Mouse (Mus musculus) liver, embryonic 14.5 days (tissue): Measurements from ENCODE around the gene Tmem80. TPM values are rescaled to one million over a fixed set of nuclear protein-coding genes. Genes with fewer than 3 reads are reported as not detected.

ENCODE experiments used
- ATAC-seq: fragments of 200-750 bp; cut with Nextera tagmentation; 2 replicates; pipeline ENCODE4 v1.8.0; 2017; ENCODE audit warnings: moderate number of reproducible peaks, mild to moderate bottlenecking, moderate library complexity; ENCODE audit not compliant: insufficient read depth
- DNase-seq, 3 experiments: peaks; one replicate each; pipeline ENCODE4 v3.0.0-alpha.2; 2012 to 2013; ENCODE audit warnings: low read depth in 3 of 3, low spot score in 3 of 3
- H3K27ac ChIP-seq: fragments of 300-500 bp; sonication (generic); 2 replicates; pipeline ENCODE4 v1.5.1; 2014; ENCODE audit warnings: moderate library complexity, mild to moderate bottlenecking, control low read depth, inconsistent platforms
- H3K27me3 ChIP-seq: fragments of 300-500 bp; sonication (generic); 2 replicates; pipeline ENCODE4 v1.6.1; 2014; ENCODE audit warnings: mild to moderate bottlenecking, low read length, moderate library complexity; ENCODE audit not compliant: control insufficient read depth, insufficient read depth
- H3K36me3 ChIP-seq: fragments of 300-500 bp; sonication (generic); replicated peaks from 2 replicates; pipeline ENCODE4 v1.6.1; 2014; ENCODE audit warnings: low read depth; ENCODE audit not compliant: control insufficient read depth, insufficient read depth
- H3K4me1 ChIP-seq, 2 experiments: fragments of 200-500 bp in 1 of 2; fragments of 300-500 bp in 1 of 2; sonication (generic) in 1 of 2; replicated peaks; 2 replicates each; pipeline ENCODE4 v1.6.1; 2012 to 2014; ENCODE audit warnings: antibody characterized with exemption in 1 of 2, inconsistent platforms in 1 of 2, low read length in 1 of 2; ENCODE audit not compliant: control insufficient read depth in 2 of 2, insufficient read depth in 2 of 2
- H3K4me2 ChIP-seq: fragments of 300-500 bp; sonication (generic); 2 replicates; pipeline ENCODE4 v1.6.1; 2014; ENCODE audit warnings: low read depth, mild to moderate bottlenecking, control low read depth, moderate library complexity
- H3K4me3 ChIP-seq, 2 experiments: fragments of 200-500 bp in 1 of 2; fragments of 300-500 bp in 1 of 2; sonication (generic) in 1 of 2; 2 replicates each; pipeline ENCODE4 v1.5.1; 2012 to 2014; ENCODE audit warnings: low read depth in 2 of 2, low read length in 2 of 2, mild to moderate bottlenecking in 2 of 2, control low read depth in 1 of 2, inconsistent platforms in 1 of 2, moderate library complexity in 1 of 2; ENCODE audit not compliant: insufficient read depth in 1 of 2
- H3K9ac ChIP-seq: fragments of 300-500 bp; sonication (generic); replicated peaks from 2 replicates; pipeline ENCODE4 v1.6.1; 2014; ENCODE audit warnings: mild to moderate bottlenecking, control low read depth, moderate library complexity
- H3K9me3 ChIP-seq: fragments of 300-500 bp; sonication (generic); 2 replicates; pipeline ENCODE4 v1.6.1; 2016; ENCODE audit warnings: low read length, mixed read lengths; ENCODE audit not compliant: control insufficient read depth
- CTCF ChIP-seq: IDR thresholded peaks from 2 replicates; pipeline ENCODE4 v1.5.1; 2016; ENCODE audit warnings: antibody characterized with exemption, low read depth, control low read depth
- EP300 ChIP-seq: IDR thresholded peaks from 2 replicates; pipeline ENCODE4 v1.6.1; 2016; ENCODE audit warnings: antibody characterized with exemption, low read depth
- WGBS: fragments of 180-500 bp; shearing (Covaris S2); extraction: QIAGEN DNeasy Blood & Tissue Kit; methylation state at CpG from one replicate; pipeline ENCODE4 v1.1.7; 2014; ENCODE audit not compliant: insufficient replicate concordance; 5-methylcytosine and 5-hydroxymethylcytosine counted together
- polyA plus RNA-seq, 2 experiments: library from polyadenylated mRNA; depleted of rRNA in 1 of 2; stranded (reverse) in 1 of 2; unstranded in 1 of 2; fragments of >200 nt; fragmentation: Nextera tagmentation in 1 of 2; extraction: Ambion mirVana in 1 of 2; gene quantifications; 2 replicates each; pipeline versions ENCODE4 v1.2.1 to v1.2.3; 2012 to 2014

Tmem80 gene
- polyA plus RNA-seq, 2 experiments = 11.3 to 13.6 TPM

- ATAC-seq = no peak
- Histone ChIP-seq H3K9me3 (no peaks in the 10 kb centered on the region), H3K27me3 (peaks cover 3% of the 10 kb centered on the region), H3K4me3 (no peak overlapping the region), H3K9ac (no peak overlapping the region), H3K4me2 (no peak overlapping the region), H3K4me1 (no peaks in the 10 kb centered on the region; a peak in 1 of 4 replicates), H3K27ac (no peak overlapping the region), H3K36me3 (no peaks in the 10 kb centered on the region)
- 55% methylated on average over 14 of the region's 14 CpGs for WGBS
- no peak for DNase-seq
- no peak for TF ChIP-seq EP300
- TF ChIP-seq CTCF = no peak
Observed at GRCm38 (mm10) chr7:141356971-141357370, 29.4 kb downstream of the Tmem80 start.

DNA sequence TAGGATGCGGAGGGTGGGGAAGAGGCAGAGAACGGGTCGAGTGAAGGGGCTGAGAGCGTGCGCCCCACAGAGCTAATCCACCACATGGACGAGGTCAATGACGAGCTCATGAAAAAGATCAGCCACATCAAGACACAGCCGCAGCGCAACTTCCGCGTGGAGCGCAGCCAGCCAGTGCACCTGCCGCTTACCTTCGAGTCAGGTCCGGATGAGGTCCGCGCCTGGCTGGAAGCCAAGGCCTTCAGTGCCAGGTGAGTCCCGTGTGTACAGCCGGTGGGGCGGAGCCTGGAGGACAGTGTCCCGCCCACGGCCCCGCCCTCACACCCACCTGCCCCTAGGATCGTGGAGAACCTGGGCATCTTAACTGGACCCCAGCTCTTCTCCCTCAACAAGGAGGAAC lies 34.0 kb downstream of the Tmem80 start:
- DNase-seq (no peak), ATAC-seq (no peak)
- no peak for TF ChIP-seq CTCF
- no peak for TF ChIP-seq EP300
- 23% methylated on average over 24 of the region's 24 CpGs for WGBS
- no peaks in the 10 kb centered on the region for H3K9me3 ChIP-seq
- H3K27me3 ChIP-seq = peaks cover 3% of the 10 kb centered on the region
- H3K36me3 ChIP-seq = no peaks in the 10 kb centered on the region
- H3K9ac ChIP-seq = no peak overlapping the region
- H3K4me3 ChIP-seq = no peak overlapping the region
- no peak overlapping the region for H3K4me2 ChIP-seq
- H3K27ac ChIP-seq = no peak overlapping the region
- peaks cover 25% of the 10 kb centered on the region in 2 experiments for H3K4me1 ChIP-seq

DNA sequence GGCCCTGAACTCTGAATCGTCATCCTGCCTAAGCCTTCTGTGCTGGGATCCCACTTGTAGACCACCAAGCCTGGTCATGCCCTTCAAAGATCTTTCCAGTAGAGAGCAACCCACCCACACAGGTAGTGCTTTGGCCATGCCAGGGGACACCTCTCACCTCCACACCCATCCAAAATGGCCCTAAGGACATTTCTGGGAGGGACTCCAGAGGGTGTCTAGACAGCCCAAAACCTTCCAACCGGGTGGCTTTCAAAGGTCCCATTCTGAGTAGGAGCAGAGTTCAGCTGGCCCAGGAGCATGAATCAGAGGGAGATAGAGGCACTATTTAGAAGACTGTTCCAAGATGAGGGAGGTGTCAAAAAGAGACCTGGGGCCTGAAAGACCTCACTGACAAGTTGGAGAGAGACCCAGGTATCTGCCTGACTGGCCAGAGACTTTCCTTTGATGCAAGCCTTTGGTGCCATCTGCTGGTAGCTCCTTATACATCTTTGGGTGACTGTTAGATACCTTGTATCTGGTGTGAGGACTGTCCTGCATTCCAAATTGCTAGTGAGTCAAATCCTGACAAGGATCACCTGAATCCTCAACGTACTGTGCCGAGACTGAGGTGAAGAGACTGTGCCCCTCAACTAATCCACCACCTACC lies 35.7 kb downstream of the Tmem80 start:
- Histone ChIP-seq H3K9me3 (no peaks in the 10 kb centered on the region), H3K4me1 (peaks cover 25% of the 10 kb centered on the region in 2 experiments), H3K4me2 (peak overlapping the region; percentile 73), H3K27me3 (peaks cover 3% of the 10 kb centered on the region), H3K27ac (peak overlapping the region; percentile 92), H3K9ac (peak overlapping the region; percentile 66), H3K4me3 (no peak overlapping the region), H3K36me3 (no peaks in the 10 kb centered on the region)
- DNase-seq (peak; percentile 75 to 80 (median 76)), ATAC-seq (peak; percentile 66)
- 47% methylated on average over 4 of the region's 4 CpGs for WGBS
- TF ChIP-seq CTCF (peak; percentile 92), EP300 (no peak)

DNA sequence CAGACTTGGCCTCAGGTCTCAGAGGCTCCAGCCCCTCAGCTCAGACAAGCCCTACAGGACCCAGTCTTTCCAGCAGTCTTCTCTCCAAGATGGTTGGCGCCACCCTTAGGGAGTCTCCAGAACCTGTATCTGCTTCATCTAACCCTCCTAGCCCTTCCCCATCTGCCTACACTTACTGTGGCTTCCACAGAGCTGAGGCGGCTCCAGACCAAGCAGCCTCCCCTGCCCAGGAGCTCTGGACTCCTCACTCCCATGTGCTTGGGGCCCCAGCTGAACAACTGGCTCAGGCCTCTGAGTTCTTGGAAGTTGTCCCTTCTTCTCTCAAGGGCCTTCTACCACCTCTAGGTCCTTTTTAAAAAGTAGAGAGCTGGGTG lies 36.2 kb downstream of the Tmem80 start:
- no peak for TF ChIP-seq EP300
- WGBS = 51% methylated on average over 2 of the region's 2 CpGs
- H3K27ac ChIP-seq = peak overlapping the region; percentile 92
- H3K9ac ChIP-seq = peak overlapping the region; percentile 66
- no peak overlapping the region for H3K4me3 ChIP-seq
- ATAC-seq = peak; percentile 44
- H3K4me1 ChIP-seq = peaks cover 25% of the 10 kb centered on the region in 2 experiments
- peak overlapping the region; percentile 73 for H3K4me2 ChIP-seq
- no peaks in the 10 kb centered on the region for H3K36me3 ChIP-seq
- no peak for DNase-seq
- H3K27me3 ChIP-seq = peaks cover 3% of the 10 kb centered on the region
- no peaks in the 10 kb centered on the region for H3K9me3 ChIP-seq

DNA sequence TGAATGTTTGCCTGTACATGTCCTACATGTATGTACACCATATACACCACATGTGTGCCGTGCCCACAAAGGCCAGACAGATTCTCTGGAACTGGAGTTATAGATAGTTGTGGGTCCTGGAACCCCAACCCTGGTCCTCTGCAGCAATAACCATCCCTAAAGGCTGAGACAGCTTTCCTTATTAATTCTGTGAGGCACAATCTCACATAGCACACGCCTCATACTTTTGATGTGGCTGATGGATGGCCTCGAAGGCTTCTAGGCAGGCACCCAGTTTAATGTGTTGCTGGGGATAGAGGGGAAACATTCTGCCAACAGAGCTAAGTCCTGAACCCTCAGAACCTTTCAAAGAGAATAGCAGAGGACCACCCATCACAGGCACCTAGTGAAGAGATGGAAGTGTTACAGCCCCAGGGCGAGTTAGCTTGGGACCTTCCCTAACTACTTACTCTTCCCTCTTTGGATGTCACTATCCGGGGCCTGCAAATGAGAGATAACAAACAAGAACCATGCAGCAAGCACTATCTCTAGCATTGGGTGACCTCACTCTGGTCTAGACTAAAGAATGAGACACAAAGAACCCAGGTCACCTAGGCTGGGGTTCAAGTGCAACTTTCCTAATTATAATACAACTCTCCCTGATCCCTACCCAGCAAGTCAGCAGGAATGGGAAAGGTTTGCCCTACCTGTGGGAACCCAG lies 37.0 kb downstream of the Tmem80 start:
- Histone ChIP-seq H3K27ac (peak overlapping the region; percentile 92), H3K4me3 (peak overlapping the region in 1 of 2 experiments; percentile 6; a peak in 1 of 4 replicates), H3K36me3 (no peaks in the 10 kb centered on the region), H3K4me1 (peaks cover 25% of the 10 kb centered on the region in 2 experiments), H3K9ac (peak overlapping the region; percentile 66), H3K27me3 (peaks cover 3% of the 10 kb centered on the region), H3K4me2 (peak overlapping the region; percentile 73), H3K9me3 (no peaks in the 10 kb centered on the region)
- ATAC-seq = peak; percentile 92
- 39% methylated on average over 5 of the region's 5 CpGs for WGBS
- DNase-seq = peak; percentile 79 to 86 (median 84)
- peak; percentile 91 for TF ChIP-seq EP300
- 0 out of 2 replicates have a peak, but pooled peaks have one; percentile 4 for TF ChIP-seq CTCF
